Mouse (Mus musculus): Measurements from ENCODE around the gene Cept1.
A peak's percentile ranks its signal among the peaks of the same experiment; 100 is the strongest.
"Not testable (repeated sequence)": the region's sequence is repeated elsewhere in the genome, so short reads cannot be mapped to it uniquely, and the experiment has no call there.

The Cept1 gene

GRCm38 (mm10) chr3:106547171-106547923 is at the start of gene Cept1, which contains the start of gene Dram2:
Gene Cept1, minus strand, starts transcription at chr3:106547802.
Gene Dram2, plus strand, starts transcription at chr3:106547798.
- peak; percentile 91 for DNase-seq (ENCODE audit: low spot score in 2 of 2)

- DNase-seq (ENCODE audit: low spot score in 2 of 2) = not testable (repeated sequence)
Observed at GRCm38 (mm10) chr3:106593631-106594030, 46.0 kb upstream of the Cept1 start.

GRCm38 (mm10) chr3:106579296-106579695 is 31.7 kb upstream of the Cept1 start:
- no peak for DNase-seq (ENCODE audit: low spot score in 2 of 2)

- DNase-seq (ENCODE audit: low spot score in 2 of 2) = no peak
Observed at GRCm38 (mm10) chr3:106573191-106573590, 25.6 kb upstream of the Cept1 start.

- DNase-seq (ENCODE audit: low spot score in 2 of 2) = no peak
Observed at GRCm38 (mm10) chr3:106565876-106566275, 18.3 kb upstream of the Cept1 start.

GRCm38 (mm10) chr3:106558271-106558670 is 10.7 kb upstream of the Cept1 start:
- DNase-seq (ENCODE audit: low spot score in 2 of 2) = no peak

- DNase-seq (ENCODE audit: low spot score in 2 of 2) = no peak
Observed at GRCm38 (mm10) chr3:106555743-106556250, 8.2 kb upstream of the Cept1 start.

- DNase-seq (ENCODE audit: low spot score in 2 of 2) = no peak
Observed at GRCm38 (mm10) chr3:106553411-106553810, 5.8 kb upstream of the Cept1 start.

GRCm38 (mm10) chr3:106548971-106549370 is 1.4 kb upstream of the Cept1 start:
- DNase-seq (ENCODE audit: low spot score in 2 of 2) = no peak

- DNase-seq (ENCODE audit: low spot score in 2 of 2) = no peak
Observed at GRCm38 (mm10) chr3:106547924-106548539, 430 bp upstream of the Cept1 start.

GRCm38 (mm10) chr3:106544721-106545316 is 2.8 kb downstream of the Cept1 start:
- no peak for DNase-seq (ENCODE audit: low spot score in 2 of 2)

GRCm38 (mm10) chr3:106533277-106533676 is 14.3 kb downstream of the Cept1 start:
- DNase-seq (ENCODE audit: low spot score in 2 of 2) = no peak

- DNase-seq (ENCODE audit: low spot score in 2 of 2) = no peak
Observed at GRCm38 (mm10) chr3:106528032-106528431, 19.6 kb downstream of the Cept1 start.

GRCm38 (mm10) chr3:106526411-106526810 is 21.2 kb downstream of the Cept1 start:
- no peak for DNase-seq (ENCODE audit: low spot score in 2 of 2)

GRCm38 (mm10) chr3:106522730-106523129 is 24.9 kb downstream of the Cept1 start:
- no peak for DNase-seq (ENCODE audit: low spot score in 2 of 2)

- no peak for DNase-seq (ENCODE audit: low spot score in 2 of 2)
Observed at GRCm38 (mm10) chr3:106515016-106515415, 32.6 kb downstream of the Cept1 start.

GRCm38 (mm10) chr3:106510669-106511068 is 36.9 kb downstream of the Cept1 start:
- DNase-seq (ENCODE audit: low spot score in 2 of 2) = no peak

- DNase-seq (ENCODE audit: low spot score in 2 of 2) = no peak
Observed at GRCm38 (mm10) chr3:106502892-106503291, 44.7 kb downstream of the Cept1 start.

GRCm38 (mm10) chr3:106500510-106500909 is 47.1 kb downstream of the Cept1 start:
- DNase-seq (ENCODE audit: low spot score in 2 of 2) = no peak

GRCm38 (mm10) chr3:106496996-106497395 is 50.6 kb downstream of the Cept1 start:
- DNase-seq (ENCODE audit: low spot score in 2 of 2) = no peak

- no peak for DNase-seq (ENCODE audit: low spot score in 2 of 2)
Observed at GRCm38 (mm10) chr3:106496045-106496721, 51.4 kb downstream of the Cept1 start.
